Mouse (Mus musculus): Measurements from ENCODE around the gene Jup.
"Not testable (repeated sequence)": the region's sequence is repeated elsewhere in the genome, so short reads cannot be mapped to it uniquely, and the experiment has no call there.

Gene Jup

DNA sequence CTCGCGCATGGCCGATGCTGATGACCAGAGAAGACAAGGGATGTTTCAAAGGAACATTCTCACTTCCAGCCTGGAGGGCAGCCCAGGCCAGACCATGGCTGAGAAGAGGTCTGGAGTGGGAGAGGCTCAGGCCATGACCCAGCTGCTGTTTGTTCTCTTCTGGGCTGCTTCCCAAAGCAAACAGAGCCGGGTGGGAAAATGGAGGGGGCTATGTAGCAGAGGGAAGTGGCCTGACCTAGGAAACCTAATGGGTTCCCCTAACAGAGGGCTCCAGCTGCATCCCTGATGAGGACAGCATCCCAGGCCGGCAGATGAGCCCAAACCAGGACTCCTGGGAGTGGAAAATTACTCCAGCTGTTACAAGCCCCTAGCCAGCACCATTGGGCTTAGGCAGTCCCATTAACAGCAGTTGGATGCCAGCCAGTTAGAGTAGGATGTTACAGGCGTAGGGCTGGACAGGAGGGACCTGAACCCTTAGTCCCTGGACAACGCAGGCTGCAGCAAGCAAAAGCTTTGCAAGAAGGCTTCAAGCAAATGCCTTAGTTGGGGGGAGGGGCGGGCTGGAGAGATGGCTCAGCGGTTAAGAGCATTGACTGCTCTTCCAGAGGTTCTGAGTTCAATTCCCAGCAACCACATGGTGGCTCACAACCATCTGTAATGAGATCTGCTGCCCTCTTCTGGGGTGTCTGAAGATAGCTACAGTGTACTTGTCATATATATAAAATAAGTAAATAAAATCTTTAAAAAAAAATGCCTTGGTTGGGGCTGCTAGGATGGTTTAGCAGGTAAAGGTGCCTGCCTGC is 6.3 kb downstream of the Jup start:
- no peak for DNase-seq (ENCODE audit: low spot score in 2 of 2)

DNA sequence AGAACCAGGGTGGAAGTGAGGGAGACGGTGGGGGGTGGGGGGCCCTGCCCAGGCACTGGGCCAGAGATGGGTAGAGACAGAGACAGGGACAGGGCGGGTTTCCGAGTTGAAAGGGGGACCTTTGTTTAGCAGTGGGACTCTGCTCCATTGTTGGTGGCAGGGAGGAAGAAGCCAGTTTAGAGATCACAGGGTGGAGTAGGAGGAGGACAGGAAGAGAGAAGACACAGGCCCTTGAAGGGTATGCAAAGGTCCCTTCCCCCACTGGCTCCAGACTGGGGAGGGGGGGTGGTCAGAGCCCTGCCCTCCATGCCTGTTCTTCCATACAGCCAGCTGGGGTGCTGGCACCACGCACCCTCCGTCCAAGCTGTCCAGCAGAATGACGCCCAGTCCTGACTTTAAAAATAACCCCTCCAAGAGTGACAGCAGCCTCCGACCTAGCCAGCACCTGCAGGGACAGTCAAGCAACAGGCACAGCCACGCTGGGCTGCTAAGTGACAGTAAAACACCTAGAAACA is 7.6 kb downstream of the Jup start:
- DNase-seq (ENCODE audit: low spot score in 2 of 2) = no peak

DNA sequence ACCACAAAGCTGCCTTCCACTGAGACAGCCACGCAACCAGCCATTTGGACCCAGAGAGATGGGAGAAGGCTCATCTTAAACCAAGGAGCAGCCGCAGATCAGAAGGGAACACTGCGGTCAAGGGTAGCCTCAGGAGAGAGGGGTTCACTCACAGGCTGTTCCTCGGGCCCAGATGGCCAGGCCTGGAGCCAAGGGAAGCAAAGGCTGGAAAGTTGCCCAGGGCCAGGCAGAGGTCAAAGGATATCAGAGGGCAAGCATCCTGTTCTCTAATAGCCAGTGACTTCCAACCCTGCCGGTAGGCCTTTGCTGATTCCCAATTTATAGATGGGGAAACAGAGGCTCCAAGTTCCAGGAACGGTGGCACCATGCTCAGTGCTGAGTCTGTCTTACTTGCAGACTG is 9.0 kb downstream of the Jup start:
- DNase-seq (ENCODE audit: low spot score in 2 of 2) = no peak

DNA sequence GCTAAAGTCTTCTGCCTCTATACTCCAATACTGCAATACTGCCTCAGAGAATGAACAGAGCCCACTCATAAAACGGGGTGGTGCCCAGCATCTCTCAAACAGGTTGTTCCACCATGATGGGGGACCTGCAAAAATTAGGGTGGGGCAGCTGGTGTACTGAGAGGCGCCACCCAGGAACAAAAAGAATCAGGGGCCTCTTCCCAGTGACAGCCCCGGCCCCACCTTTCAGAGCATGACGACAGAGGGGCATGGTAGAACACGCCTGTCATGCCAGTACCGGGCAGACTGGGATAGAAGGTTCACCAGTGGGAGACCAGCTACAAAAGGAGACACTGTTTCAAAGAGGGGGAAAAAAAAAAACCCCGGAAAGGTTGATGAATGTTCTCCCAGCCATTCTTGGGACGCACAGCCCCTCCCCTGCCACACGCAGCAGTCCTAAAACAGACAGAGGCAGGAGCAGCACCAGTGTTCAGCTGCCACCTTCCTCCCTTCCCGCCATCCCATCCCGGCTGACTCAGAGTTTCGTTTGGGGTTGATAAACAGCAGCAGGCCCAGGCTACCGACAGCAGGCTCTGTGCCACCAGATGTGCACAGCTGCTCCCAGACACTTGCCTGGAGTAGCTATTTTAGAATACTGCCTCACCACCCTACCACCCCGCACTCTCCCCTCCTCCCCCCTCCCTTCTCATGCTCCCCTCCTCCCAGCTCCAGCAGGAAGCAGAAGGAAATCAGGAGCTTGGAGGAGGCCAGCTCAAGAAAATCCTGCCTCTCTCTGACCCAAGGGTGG is 9.8 kb downstream of the Jup start:
- DNase-seq (ENCODE audit: low spot score in 2 of 2) = no peak

DNA sequence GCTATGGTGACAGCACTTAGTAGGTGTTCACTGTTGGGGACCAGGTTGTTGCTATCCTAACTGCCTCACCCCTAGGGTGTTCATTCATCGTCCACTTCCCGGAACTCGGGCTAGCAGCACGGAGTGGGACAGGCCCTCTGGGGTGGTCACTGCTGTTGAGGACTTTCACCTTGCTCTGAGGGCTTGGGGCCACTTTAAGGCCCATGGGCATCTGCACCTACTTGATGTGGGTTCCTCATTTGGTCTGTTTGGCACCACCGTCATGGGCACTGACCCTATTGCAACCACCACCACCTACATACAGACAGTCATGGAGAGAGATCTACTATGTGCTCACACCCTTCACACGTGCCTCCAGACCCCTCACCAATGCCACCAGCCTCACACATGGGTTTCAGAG is 10.5 kb downstream of the Jup start:
- no peak for DNase-seq (ENCODE audit: low spot score in 2 of 2)

DNA sequence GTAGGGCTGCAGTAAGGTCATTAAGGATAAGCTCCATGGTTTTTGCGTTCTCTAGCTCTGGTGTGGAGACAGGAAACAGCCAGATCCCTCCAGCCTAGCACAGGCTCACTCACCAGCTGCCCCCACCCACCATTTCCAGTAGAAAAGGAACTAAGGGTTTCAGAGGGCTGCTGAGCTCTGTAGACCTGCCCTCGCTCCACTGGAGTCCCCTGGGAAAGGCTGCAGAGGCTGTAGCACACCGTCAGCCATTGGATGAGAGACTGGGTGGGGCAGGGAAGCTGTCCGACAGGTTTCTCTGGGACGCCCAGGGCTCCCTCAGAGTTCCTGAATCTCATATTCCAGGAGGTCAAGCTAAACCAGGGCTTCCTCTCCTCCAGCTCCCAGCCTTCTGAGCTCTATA is 11.0 kb downstream of the Jup start:
- no peak for DNase-seq (ENCODE audit: low spot score in 2 of 2)

DNA sequence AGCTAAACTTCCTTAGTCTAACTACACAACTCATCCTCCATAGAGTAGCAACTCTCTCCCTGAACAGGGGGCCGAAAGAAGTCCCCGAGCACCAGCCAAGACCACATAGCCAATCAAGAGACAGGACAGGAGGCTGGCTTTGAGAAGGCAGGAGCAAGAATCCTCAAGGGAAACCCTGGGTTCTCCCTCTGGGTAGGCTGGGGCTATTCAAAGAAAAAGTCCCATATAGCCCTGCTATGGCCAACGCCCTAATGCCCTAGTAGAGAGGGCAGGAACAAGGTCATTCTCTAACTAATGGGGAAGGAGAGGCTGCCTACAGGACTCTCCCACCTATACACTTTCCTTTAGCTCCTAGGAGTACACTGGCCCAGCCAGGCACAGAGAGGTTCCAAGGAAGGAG is 12.5 kb downstream of the Jup start:
- DNase-seq (ENCODE audit: low spot score in 2 of 2) = no peak

DNA sequence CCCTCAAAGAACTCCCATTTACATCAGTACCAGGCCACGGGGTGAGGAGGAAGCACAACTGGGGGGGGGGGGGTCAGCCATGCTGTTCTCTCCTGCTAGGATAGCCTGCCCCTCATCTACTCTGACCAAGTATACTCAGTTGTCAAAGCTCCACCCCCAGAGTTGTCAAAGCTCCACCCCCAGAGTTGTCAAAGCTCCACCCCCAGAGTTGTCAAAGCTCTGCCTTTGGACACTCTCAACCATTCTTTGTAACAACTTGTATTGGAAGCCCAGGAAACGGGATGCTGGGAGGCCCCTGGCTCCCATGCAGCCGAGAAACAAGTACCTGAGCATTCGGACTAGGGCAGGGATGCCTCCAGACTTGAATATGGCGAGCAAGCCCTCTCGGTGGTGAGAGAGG is 14.9 kb downstream of the Jup start:
- DNase-seq (ENCODE audit: low spot score in 2 of 2) = no peak

DNA sequence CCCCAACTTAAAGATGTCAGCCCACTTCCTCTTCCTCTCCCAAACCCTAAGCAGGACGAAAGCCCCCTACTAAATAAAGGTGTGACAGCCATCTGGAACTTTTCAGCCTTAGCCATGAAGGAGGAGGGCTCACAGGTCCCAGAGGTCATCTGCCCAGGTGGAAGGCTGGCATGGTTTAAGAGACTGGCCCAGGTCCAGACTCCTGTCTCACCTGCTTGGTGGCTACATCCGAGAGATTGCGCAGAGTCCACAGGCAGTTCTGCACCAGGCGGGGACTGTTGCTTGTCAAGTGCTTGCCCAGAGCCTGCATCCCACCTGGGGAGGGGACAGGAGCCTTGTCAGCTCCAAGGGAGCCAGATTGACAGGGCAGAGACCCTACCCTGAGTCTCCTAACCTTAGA is 18.3 kb downstream of the Jup start:
- no peak for DNase-seq (ENCODE audit: low spot score in 2 of 2)

DNA sequence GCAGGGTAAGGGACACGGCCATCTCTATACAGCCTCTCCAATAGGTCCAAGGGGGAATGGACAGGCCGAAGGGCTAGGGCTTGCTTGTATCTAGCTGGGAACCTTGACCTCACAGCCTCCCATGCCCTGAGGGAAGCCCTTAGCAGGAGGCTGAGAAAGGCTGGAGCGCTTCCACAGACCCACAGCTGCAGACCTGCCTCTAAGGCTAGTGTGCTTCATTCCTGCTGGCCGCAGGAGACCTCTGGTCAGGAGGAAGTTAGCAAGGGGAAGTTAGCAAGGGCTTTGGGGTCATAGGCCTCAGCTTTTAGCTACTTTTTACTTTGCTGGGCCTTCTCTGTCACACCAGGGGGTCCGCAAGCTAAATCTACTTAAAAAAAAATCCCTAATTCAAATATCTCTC is 19.1 kb downstream of the Jup start:
- no peak for DNase-seq (ENCODE audit: low spot score in 2 of 2)

DNA sequence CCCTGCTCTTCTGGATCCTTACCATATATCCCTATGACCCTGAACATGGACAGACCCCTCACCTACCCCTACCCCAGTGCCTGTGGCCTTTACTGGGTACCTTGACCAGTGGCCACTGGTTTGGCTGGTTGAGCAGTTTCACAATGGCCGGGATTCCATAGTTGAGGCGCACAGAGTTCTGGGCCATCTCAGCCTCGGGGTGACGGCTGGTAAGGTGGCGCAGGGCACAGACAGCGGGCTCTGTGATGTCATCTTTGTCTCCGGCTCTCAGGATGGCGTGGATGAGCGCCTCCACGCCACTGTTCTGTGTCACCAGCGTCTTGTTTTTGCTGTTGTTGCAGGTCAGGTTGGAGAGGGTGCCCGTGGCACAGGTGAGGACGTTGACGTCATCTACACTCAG is 19.6 kb downstream of the Jup start:
- no peak for DNase-seq (ENCODE audit: low spot score in 2 of 2)

DNA sequence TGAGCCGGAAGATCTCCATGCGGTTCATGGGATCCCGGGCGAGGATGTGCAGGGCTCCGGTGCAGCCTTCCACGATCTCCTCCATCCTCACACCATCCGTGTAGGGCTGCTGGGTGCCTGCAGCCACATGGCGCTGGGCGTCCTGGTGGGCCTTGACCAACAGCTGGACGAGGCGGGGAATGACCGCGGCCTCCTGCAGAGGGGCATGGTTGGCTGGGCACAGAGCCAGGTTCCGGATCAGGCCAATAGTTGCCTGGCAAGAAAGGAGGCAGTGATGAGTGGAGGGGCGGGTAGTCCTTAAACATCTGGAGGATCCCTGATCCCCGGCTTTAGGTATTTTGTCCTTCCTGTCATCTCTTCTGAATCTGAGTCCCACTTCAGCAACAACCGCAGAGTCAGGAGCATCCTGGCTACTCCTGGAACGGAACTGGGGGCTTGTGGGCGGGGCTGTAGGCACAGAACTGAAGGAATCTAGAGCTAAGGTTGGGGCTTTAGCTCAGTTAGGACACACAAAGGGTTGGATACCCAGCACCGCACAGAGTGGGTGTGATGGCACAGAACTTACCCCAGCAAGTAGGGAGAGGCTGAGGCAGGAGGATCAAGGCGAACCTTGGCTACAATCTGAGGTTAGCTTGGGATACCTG is 20.7 kb downstream of the Jup start:
- DNase-seq (ENCODE audit: low spot score in 2 of 2) = no peak

DNA sequence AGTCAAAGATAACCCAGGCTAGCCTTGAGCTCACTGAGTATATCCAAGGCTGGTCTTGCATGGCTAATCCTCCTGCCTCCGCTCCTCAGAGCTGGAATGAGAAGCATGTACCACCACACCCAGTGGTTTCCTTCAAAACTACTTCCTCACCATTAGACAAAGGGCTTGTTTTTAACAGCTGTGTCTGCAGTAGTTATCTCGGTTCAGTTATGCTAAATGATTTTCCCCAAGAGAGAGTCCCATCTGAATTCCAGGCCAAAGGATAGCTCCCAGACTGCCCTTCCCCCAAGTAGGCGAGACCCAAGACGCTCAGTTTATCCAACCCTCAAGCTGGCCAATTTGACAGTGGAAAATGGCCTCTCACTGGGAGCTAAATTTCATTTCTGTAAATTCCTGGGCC is 21.6 kb downstream of the Jup start:
- DNase-seq (ENCODE audit: low spot score in 2 of 2) = no peak

DNA sequence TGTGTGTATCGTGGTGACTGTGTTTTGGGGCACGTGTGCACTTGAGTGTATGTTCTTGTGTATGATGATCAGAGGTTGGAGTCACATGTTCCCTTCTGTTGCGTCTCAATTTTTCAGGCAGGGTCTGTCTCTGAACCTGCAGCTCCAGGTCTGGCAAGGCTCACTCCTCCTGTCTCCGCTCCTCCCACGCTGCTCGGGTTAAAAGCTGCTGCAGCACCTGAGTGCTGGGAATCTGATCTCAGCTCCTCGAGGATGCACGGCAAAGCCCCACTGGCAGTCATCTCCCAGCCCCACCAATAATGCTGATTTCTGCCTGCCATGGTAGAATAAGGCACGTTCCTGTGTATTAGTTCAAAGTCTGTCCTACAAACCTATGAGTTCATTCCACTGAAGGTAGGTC is 22.4 kb downstream of the Jup start:
- no peak for DNase-seq (ENCODE audit: low spot score in 2 of 2)

DNA sequence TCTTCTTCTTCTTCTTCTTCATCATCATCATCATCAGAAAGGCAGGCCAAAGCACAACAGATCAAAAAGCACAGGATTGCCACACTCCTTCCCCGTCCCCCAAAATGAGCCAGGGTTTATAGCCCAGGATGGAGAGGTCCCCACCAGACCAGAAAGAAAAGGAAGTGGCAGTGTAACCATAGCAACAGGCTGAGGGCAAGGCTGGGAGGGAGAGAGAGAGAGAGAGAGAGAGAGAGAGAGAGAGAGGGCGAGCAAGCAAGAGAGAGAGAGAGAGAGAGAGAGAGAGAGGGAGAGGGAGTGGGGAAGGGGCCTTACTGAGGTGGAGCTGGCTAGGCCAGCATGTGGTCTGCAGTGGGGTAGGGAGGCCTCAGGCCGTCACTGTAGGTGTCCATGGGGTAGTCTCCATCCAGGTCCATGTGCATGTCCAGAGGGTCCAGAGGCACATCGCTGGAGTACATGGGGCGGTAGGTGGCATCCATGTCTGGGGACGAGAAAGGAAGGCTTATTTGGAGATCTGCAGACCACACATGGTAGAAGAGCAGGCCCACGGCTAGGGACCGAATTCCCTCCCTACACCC is 25.5 kb downstream of the Jup start:
- DNase-seq (ENCODE audit: low spot score in 2 of 2) = no peak

DNA sequence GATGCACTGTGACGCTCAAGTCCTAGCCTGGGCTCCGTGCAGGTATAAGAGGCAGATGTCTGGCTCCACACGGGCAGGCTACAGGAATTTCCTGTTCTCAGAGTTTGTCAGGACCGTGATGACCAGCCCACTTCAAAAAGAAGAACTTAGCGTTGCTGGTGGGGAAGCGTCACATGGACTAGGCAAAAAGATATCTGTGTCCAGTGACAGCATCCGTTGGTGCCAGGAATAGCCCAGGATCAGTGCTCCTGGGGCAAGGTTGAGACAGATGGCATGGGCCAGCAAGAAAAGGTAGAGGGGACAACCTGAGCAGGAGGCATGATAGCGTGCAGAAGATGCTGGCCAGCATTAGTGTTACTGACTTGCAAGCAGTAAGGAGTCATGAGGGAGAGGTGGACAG is 27.7 kb downstream of the Jup start:
- no peak for DNase-seq (ENCODE audit: low spot score in 2 of 2)

DNA sequence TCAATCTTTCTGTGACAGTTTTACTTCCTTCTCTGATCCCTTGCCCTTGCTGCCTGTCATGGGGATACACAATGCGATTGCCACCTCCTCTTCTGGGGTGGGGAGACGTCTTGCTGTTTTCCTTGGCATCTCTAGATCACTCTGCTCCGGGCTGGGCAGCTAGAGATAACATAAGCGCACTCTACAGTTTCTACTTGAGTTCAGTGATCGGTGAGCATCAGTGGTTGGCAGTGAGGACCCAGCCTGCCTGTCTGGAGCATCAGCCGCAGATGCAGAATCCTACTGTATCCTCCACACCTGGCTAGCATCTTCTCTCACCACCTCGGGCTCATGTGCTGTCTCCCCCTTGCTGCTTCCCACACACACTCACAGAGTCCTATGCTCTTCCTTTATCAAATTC is 28.4 kb downstream of the Jup start:
- DNase-seq (ENCODE audit: low spot score in 2 of 2) = no peak

DNA sequence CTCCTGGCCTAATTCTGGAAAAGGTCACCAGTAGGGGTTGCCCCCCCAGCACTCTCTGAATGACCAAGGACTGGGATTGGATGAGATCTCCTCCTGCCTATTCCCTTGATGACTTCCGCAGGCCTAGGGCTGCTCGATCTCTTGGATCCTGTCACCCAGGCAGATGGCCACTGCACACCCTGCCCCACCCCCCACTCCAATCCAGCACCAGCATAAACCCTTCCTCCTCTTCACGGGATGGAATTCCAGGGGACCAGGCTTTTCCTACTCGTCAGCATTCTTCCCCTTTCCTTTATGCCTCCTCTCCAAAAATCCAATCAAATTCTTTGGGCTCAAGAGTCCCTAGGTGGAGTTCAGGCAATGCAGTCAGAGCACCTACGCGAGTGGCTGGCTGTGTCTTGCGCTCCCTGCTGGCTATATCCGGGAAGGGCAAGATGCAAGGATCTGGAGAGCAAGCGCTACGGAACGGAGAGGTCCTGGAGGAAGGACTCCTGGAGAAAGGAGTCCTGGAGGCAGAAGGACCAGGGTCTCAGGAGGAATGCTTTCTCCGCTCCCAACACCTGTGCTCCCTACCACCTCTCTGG is 34.5 kb downstream of the Jup start:
- peak in 1 of 2 experiments; percentile 41 for DNase-seq (ENCODE audit: low spot score in 2 of 2)

DNA sequence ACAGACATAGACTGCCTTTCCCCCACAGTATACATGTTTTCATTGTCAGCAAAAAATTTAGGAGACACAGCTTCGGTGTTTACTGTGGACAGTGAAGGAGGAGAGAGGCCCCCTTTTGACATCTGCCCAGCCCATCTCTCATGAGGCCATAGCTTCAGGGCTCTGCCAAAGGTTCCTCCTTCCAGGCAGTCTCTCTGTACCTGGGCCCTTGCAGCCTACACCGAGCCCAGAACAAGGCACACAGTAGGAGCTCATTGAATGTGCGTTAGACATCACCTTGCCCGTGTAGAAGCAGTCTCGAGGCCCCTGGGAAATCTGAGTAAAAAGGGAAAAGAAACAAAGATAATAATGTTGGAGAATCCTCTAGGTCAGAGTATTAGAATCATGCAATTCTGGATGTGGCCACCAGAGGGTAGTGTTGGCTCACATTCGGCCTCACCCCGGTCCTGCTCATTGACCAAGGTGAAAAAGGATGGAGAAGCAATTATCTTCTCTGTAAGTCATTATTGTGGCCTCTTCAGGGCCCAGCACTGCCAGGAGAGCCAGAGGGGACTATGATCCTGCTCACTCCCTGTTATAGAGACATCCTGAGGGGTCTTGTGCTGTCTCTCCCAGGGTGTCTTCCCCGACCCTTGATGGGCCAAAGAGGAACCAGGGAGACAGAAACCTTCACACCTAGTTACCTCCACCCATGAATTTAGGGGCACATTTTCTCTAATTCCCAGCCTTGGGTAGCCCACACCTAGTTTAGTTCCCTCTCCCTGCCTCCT is 35.2 kb downstream of the Jup start:
- DNase-seq (ENCODE audit: low spot score in 2 of 2) = peak in 1 of 2 experiments; percentile 48

DNA sequence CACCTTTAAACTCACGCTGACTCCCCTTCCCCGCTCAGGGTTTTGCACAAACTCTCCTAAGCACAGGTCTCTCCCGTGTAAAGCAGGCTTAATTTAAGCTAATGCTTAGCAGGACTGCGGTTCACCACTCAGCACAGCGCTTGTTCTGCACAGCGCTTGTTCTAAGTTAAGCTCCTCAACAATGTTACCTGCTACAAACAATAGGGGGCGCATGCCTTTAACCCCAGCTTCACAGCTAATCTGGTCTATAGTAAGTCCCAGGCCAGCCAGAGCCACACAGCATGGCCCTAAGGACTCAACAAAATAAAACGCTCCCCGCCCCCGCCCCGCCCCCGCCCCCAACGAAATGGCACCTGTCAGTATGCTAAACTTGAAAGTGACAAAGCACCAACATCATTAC is 36.5 kb downstream of the Jup start:
- not testable (repeated sequence) for DNase-seq (ENCODE audit: low spot score in 2 of 2)

DNA sequence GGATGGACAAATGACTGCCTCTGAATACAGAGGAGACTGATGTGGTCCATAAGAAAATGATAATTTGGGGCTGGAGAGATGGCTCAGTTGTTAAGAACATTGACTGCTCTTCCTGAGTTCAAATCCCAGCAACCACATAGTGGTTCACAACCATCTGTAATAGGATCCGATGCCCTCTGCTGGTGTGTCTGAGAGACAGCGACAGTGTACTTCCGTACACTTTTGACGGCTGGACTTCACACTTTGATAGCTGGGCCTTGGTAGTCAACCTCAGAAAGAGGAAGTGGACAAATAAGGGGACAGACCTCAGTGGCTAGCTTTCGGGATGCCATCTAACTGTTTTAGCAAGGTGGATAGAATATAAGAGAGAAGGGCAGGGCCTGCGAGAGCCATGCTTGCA is 37.4 kb downstream of the Jup start:
- no peak for DNase-seq (ENCODE audit: low spot score in 2 of 2)

Measured in right cerebral cortex, postnatal 36 days (tissue).